In genomic region chr17:34123518-34123917, GRCm38 (mm10) we compare ENCODE assay signal across 8 mouse cellular contexts. TPM values are rescaled to one million over a fixed set of nuclear protein-coding genes. Genes with fewer than 3 reads are reported as not detected.
A peak's percentile ranks its signal among the peaks of the same experiment; 100 is the strongest.
DNase-seq lines count a peak whose midpoint lies in the region; ATAC-seq and TF ChIP-seq lines count a peak whose summit lies in the region.

No protein-coding gene starts in this region.

- peak overlapping the region; percentile 67 for H3K27ac ChIP-seq in ES-Bruce4 (ENCODE audit: insufficient read depth, low read length)
- peak overlapping the region; percentile 37 for H3K27ac ChIP-seq in forebrain, embryonic 13.5 days
- peak overlapping the region; percentile 100 for H3K27ac ChIP-seq in kidney, embryonic 16.5 days (ENCODE audit: low read length)
- H3K27ac ChIP-seq in midbrain, embryonic 13.5 days: peak overlapping the region; percentile 30; the same call in 1 of the 2 replicates

- H3K9ac ChIP-seq in ES-Bruce4 (ENCODE audit: low read depth, poor library complexity, severe bottlenecking): peak overlapping the region; percentile 98
- H3K9ac ChIP-seq in forebrain, embryonic 13.5 days: peak overlapping the region; percentile 97
- H3K9ac ChIP-seq in kidney, embryonic 16.5 days (replicated peaks; ENCODE audit: low read length): peak overlapping the region; percentile 99
- H3K9ac ChIP-seq in midbrain, embryonic 13.5 days (replicated peaks): peak overlapping the region; percentile 99

- TF ChIP-seq EP300 in ES-Bruce4 (IDR thresholded peaks at IDR 0.05; ENCODE audit: insufficient read depth, low read depth, low read length): no peak

- peak; percentile 36 for DNase-seq in adrenal gland, adult 2 months
- no peak for DNase-seq in adrenal gland, postnatal 4 days (ENCODE audit: low spot score in 2 of 2)
- DNase-seq in T-cell, adult 2 months (ENCODE audit: low spot score): no peak

- WGBS in forebrain, embryonic 13.5 days: 2% methylated on average over 2 of the region's 2 CpGs
- 2% methylated on average over 2 of the region's 2 CpGs for WGBS in kidney, embryonic 16.5 days
- 3% methylated on average over 2 of the region's 2 CpGs for WGBS in midbrain, embryonic 13.5 days

- no peak for TF ChIP-seq CTCF in ES-Bruce4 (IDR thresholded peaks at IDR 0.05; ENCODE audit: low read depth, low read length)

- H3K9me3 ChIP-seq in ES-Bruce4 (replicated peaks; ENCODE audit: control insufficient read depth, insufficient read depth, low read length, poor library complexity, severe bottlenecking): no peaks in the 10 kb centered on the region
- no peaks in the 10 kb centered on the region for H3K9me3 ChIP-seq in forebrain, embryonic 13.5 days (replicated peaks)
- no peaks in the 10 kb centered on the region for H3K9me3 ChIP-seq in kidney, embryonic 16.5 days (ENCODE audit: low read length)
- H3K9me3 ChIP-seq in midbrain, embryonic 13.5 days: no peaks in the 10 kb centered on the region

- ATAC-seq in forebrain, embryonic 13.5 days: no peak
- ATAC-seq in kidney, embryonic 16.5 days (ENCODE audit: low FRiP score, low TSS enrichment): no peak
- ATAC-seq in midbrain, embryonic 13.5 days: no peak
- ATAC-seq in erythroid progenitor cell, adult 5-6 weeks (replicated peaks; ENCODE audit: low FRiP score, poor library complexity, severe bottlenecking): no peak

- H3K4me2 ChIP-seq in forebrain, embryonic 13.5 days: peak overlapping the region; percentile 87
- H3K4me2 ChIP-seq in kidney, embryonic 16.5 days (replicated peaks; ENCODE audit: low read depth, low read length): peak overlapping the region; percentile 66
- H3K4me2 ChIP-seq in midbrain, embryonic 13.5 days (replicated peaks): peak overlapping the region; percentile 98

- no peak for TF ChIP-seq POLR2A in ES-Bruce4 (IDR thresholded peaks at IDR 0.05; ENCODE audit: insufficient read depth, low read length)

- H3K27me3 ChIP-seq in ES-Bruce4 (ENCODE audit: control insufficient read depth, insufficient read depth, low read length, poor library complexity, severe bottlenecking): no peaks in the 10 kb centered on the region
- H3K27me3 ChIP-seq in forebrain, embryonic 13.5 days: no peaks in the 10 kb centered on the region
- no peaks in the 10 kb centered on the region for H3K27me3 ChIP-seq in kidney, embryonic 16.5 days (ENCODE audit: insufficient read depth, low read length)
- H3K27me3 ChIP-seq in midbrain, embryonic 13.5 days: peaks cover 11% of the 10 kb centered on the region; the same call in 1 of the 2 replicates

- peaks cover 8% of the 10 kb centered on the region for H3K36me3 ChIP-seq in ES-Bruce4 (ENCODE audit: control insufficient read depth, insufficient read depth, low read length, poor library complexity, severe bottlenecking)
- H3K36me3 ChIP-seq in forebrain, embryonic 13.5 days (ENCODE audit: poor library complexity, severe bottlenecking): peaks cover 5% of the 10 kb centered on the region
- peaks cover 6% of the 10 kb centered on the region for H3K36me3 ChIP-seq in kidney, embryonic 16.5 days (ENCODE audit: insufficient read depth, low read length)
- peaks cover 8% of the 10 kb centered on the region for H3K36me3 ChIP-seq in midbrain, embryonic 13.5 days

- H3K4me1 ChIP-seq in ES-Bruce4 (ENCODE audit: control insufficient read depth, insufficient read depth, low read length): peaks cover 2% of the 10 kb centered on the region
- H3K4me1 ChIP-seq in forebrain, embryonic 13.5 days: peaks cover 22% of the 10 kb centered on the region
- H3K4me1 ChIP-seq in kidney, embryonic 16.5 days (ENCODE audit: insufficient read depth, low read length): peaks cover 36% of the 10 kb centered on the region
- peaks cover 31% of the 10 kb centered on the region for H3K4me1 ChIP-seq in midbrain, embryonic 13.5 days (replicated peaks)

- H3K4me3 ChIP-seq in ES-Bruce4 (ENCODE audit: low read depth, low read length): peak overlapping the region; percentile 57
- H3K4me3 ChIP-seq in forebrain, embryonic 13.5 days: peak overlapping the region; percentile 100
- peak overlapping the region; percentile 100 for H3K4me3 ChIP-seq in kidney, embryonic 16.5 days (ENCODE audit: low read length)
- H3K4me3 ChIP-seq in midbrain, embryonic 13.5 days (replicated peaks): peak overlapping the region; percentile 100

RNA-seq across cellular contexts. Expression of gene Brd2, which starts 1.1 kb away (rescaled TPM):
- total RNA-seq in adrenal gland, adult 2 months (2021): 100 to 1,000 TPM; 173 to 286 TPM
- polyA plus RNA-seq in adrenal gland, adult 2 months (2012; rRNA removed): 103 and 104 TPM in 2 replicates
- total RNA-seq in adrenal gland, postnatal 4 days (2021): 100 to 1,000 TPM; 225 to 226 TPM
- polyA plus RNA-seq in ES-Bruce4 (2011; ENCODE audit: insufficient read depth, insufficient read length, low read depth, missing spikeins): 190 and 199 TPM in 2 replicates
- polyA plus RNA-seq in forebrain, embryonic 13.5 days (2015; fragmentation: Nextera tagmentation; extraction: Ambion mirVana): 124 and 125 TPM in 2 replicates
- 117 and 134 TPM in 2 replicates for polyA plus RNA-seq in kidney, embryonic 16.5 days (2015; fragmentation: Nextera tagmentation; extraction: Ambion mirVana)
- polyA plus RNA-seq in midbrain, embryonic 13.5 days (2015; fragmentation: Nextera tagmentation; extraction: Ambion mirVana): 128 and 147 TPM in 2 replicates
- total RNA-seq in erythroid progenitor cell, adult 5-6 weeks (2015; ENCODE audit: low replicate concordance): 199 and 208 TPM in 2 replicates
- total RNA-seq in erythroid progenitor cell, adult 5-6 weeks (2017; ENCODE audit: low replicate concordance): 191 and 208 TPM in 2 replicates

RNA-seq across cellular contexts. Expression of gene H2-DMa, which starts 4.2 kb away (rescaled TPM):
- 10 to 100 TPM; 14.4 to 18.9 TPM for total RNA-seq in adrenal gland, adult 2 months (2021)
- polyA plus RNA-seq in adrenal gland, adult 2 months (2012; rRNA removed): 24.2 and 27.4 TPM in 2 replicates
- total RNA-seq in adrenal gland, postnatal 4 days (2021): 10 to 100 TPM; 11.2 to 11.7 TPM
- polyA plus RNA-seq in ES-Bruce4 (2011; ENCODE audit: insufficient read depth, insufficient read length, low read depth, missing spikeins): 5.9 and 8.3 TPM in 2 replicates
- 8.7 and 10.0 TPM in 2 replicates for polyA plus RNA-seq in forebrain, embryonic 13.5 days (2015; fragmentation: Nextera tagmentation; extraction: Ambion mirVana)
- polyA plus RNA-seq in kidney, embryonic 16.5 days (2015; fragmentation: Nextera tagmentation; extraction: Ambion mirVana): 18.3 and 19.0 TPM in 2 replicates
- polyA plus RNA-seq in midbrain, embryonic 13.5 days (2015; fragmentation: Nextera tagmentation; extraction: Ambion mirVana): 13.1 and 15.3 TPM in 2 replicates
- 14.4 and 17.2 TPM in 2 replicates for total RNA-seq in erythroid progenitor cell, adult 5-6 weeks (2015; ENCODE audit: low replicate concordance)
- total RNA-seq in erythroid progenitor cell, adult 5-6 weeks (2017; ENCODE audit: low replicate concordance): 12.3 and 20.4 TPM in 2 replicates

RNA-seq across cellular contexts. Expression of gene H2-DMb2, which starts 19.6 kb away (rescaled TPM):
- 1 to 10 TPM; 2.0 to 3.4 TPM for total RNA-seq in adrenal gland, adult 2 months (2021)
- polyA plus RNA-seq in adrenal gland, adult 2 months (2012; rRNA removed): 1.3 and 2.3 TPM in 2 replicates
- 1 to 10 TPM; 1.2 to 3.0 TPM for total RNA-seq in adrenal gland, postnatal 4 days (2021)
- polyA plus RNA-seq in ES-Bruce4 (2011; ENCODE audit: insufficient read depth, insufficient read length, low read depth, missing spikeins): not detected in 2 replicates
- 0.20 TPM in 1 of 2 replicates, not detected in the other for polyA plus RNA-seq in forebrain, embryonic 13.5 days (2015; fragmentation: Nextera tagmentation; extraction: Ambion mirVana)
- polyA plus RNA-seq in kidney, embryonic 16.5 days (2015; fragmentation: Nextera tagmentation; extraction: Ambion mirVana): 24.5 and 30.3 TPM in 2 replicates
- 0.14 and 0.32 TPM in 2 replicates for polyA plus RNA-seq in midbrain, embryonic 13.5 days (2015; fragmentation: Nextera tagmentation; extraction: Ambion mirVana)
- 3.2 and 4.6 TPM in 2 replicates for total RNA-seq in erythroid progenitor cell, adult 5-6 weeks (2015; ENCODE audit: low replicate concordance)
- total RNA-seq in erythroid progenitor cell, adult 5-6 weeks (2017; ENCODE audit: low replicate concordance): 2.0 and 2.8 TPM in 2 replicates

RNA-seq across cellular contexts. Expression of gene H2-DMb1, which starts 29.4 kb away (rescaled TPM):
- 10 to 100 TPM in 1 of 2 experiments, 1 to 10 TPM in 1; 6.4 to 12.3 TPM for total RNA-seq in adrenal gland, adult 2 months (2021)
- 32.6 and 33.3 TPM in 2 replicates for polyA plus RNA-seq in adrenal gland, adult 2 months (2012; rRNA removed)
- 1 to 10 TPM; 1.9 to 3.8 TPM for total RNA-seq in adrenal gland, postnatal 4 days (2021)
- polyA plus RNA-seq in ES-Bruce4 (2011; ENCODE audit: insufficient read depth, insufficient read length, low read depth, missing spikeins): 0.65 and 1.1 TPM in 2 replicates
- 0.20 TPM in 1 of 2 replicates, not detected in the other for polyA plus RNA-seq in forebrain, embryonic 13.5 days (2015; fragmentation: Nextera tagmentation; extraction: Ambion mirVana)
- polyA plus RNA-seq in kidney, embryonic 16.5 days (2015; fragmentation: Nextera tagmentation; extraction: Ambion mirVana): 7.2 and 8.6 TPM in 2 replicates
- polyA plus RNA-seq in midbrain, embryonic 13.5 days (2015; fragmentation: Nextera tagmentation; extraction: Ambion mirVana): 0.43 TPM in 1 of 2 replicates, not detected in the other
- 18.0 and 34.8 TPM in 2 replicates for total RNA-seq in erythroid progenitor cell, adult 5-6 weeks (2015; ENCODE audit: low replicate concordance)
- 3.9 and 23.1 TPM in 2 replicates for total RNA-seq in erythroid progenitor cell, adult 5-6 weeks (2017; ENCODE audit: low replicate concordance)

RNA-seq across cellular contexts. Expression of gene H2-Oa, which starts 31.4 kb away (rescaled TPM):
- total RNA-seq in adrenal gland, adult 2 months (2021): under 1 TPM in 1 of 2 experiments, not detected in 1; 0.62 TPM
- polyA plus RNA-seq in adrenal gland, adult 2 months (2012; rRNA removed): 1.9 TPM in 2 replicates
- under 1 TPM in 1 of 2 experiments, not detected in 1; 0.31 TPM for total RNA-seq in adrenal gland, postnatal 4 days (2021)
- 1.4 TPM in 1 of 2 replicates, not detected in the other for polyA plus RNA-seq in ES-Bruce4 (2011; ENCODE audit: insufficient read depth, insufficient read length, low read depth, missing spikeins)
- not detected in 2 replicates for polyA plus RNA-seq in forebrain, embryonic 13.5 days (2015; fragmentation: Nextera tagmentation; extraction: Ambion mirVana)
- 0.52 and 0.82 TPM in 2 replicates for polyA plus RNA-seq in kidney, embryonic 16.5 days (2015; fragmentation: Nextera tagmentation; extraction: Ambion mirVana)
- polyA plus RNA-seq in midbrain, embryonic 13.5 days (2015; fragmentation: Nextera tagmentation; extraction: Ambion mirVana): not detected in 2 replicates
- not detected in 2 replicates for total RNA-seq in erythroid progenitor cell, adult 5-6 weeks (2015; ENCODE audit: low replicate concordance)
- 0.39 and 1.5 TPM in 2 replicates for total RNA-seq in erythroid progenitor cell, adult 5-6 weeks (2017; ENCODE audit: low replicate concordance)

Comparison
In these comparisons a context has a peak if more than half of its experiments do, and no peak if none do; other contexts are left out.
1. H3K27ac ChIP-seq: peak in every context shown above with its lines; median percentile 100 in kidney, embryonic 16.5 days; 67 in ES-Bruce4; 37 in forebrain, embryonic 13.5 days; 30 in midbrain, embryonic 13.5 days.